Mouse (Mus musculus) liver, embryonic 14.5 days (tissue): ENCODE results near the gene Thap8.

ENCODE experiments used
- CTCF ChIP-seq: IDR thresholded peaks from 2 replicates; pipeline ENCODE4 v1.5.1; 2016; ENCODE audit warnings: antibody characterized with exemption, low read depth, control low read depth
- EP300 ChIP-seq: IDR thresholded peaks from 2 replicates; pipeline ENCODE4 v1.6.1; 2016; ENCODE audit warnings: antibody characterized with exemption, low read depth

- no peak for TF ChIP-seq CTCF
- TF ChIP-seq EP300 = no peak
Observed at GRCm38 (mm10) chr7:30289071-30289713, 9.3 kb downstream of the Thap8 start.
